Mouse (Mus musculus): ENCODE measurements around the gene Unc5b.
"Not testable (repeated sequence)": the region's sequence is repeated elsewhere in the genome, so short reads cannot be mapped to it uniquely, and the experiment has no call there.

The Unc5b gene

DNA sequence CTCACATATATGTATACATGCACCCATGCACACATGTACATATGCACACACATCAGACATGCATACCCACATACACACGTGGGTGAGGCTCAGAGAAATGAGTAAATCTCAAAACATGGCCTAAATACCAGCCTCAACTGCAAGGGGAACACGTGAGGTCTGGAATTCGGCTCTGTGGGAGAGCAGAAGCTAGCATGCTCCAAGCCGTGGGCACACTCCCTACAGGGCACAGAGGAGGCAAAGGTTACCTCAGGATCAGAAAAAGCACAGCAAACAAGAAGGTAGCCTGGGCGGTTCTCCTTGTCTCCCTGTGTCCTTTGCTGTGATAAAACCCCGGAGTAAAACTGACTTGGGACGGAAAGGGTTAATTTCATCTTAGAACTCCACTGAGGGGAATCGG is 77.4 kb downstream of the Unc5b start:
- no peak for DNase-seq (ENCODE audit: low read depth)

DNA sequence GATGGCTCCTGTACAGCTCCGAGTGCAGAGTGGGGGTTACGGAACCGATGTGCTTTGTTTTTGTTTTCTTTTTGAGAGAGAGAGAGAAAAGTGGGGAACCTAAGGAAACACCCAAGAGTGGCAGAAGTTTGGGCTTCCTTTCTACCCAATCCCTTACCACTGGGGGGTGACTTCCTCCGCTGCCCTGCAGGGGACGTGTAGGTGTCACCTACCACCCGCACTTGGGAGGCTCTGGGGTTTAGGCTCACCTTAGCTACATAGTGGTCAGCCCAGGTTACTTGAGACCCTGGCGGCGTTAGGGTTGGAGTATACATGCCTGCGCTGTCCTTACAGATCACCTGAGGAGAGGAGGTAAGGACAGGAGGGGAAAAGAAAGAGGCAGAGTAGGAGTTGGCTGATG is 78.1 kb downstream of the Unc5b start:
- DNase-seq (ENCODE audit: low read depth): no peak

DNA sequence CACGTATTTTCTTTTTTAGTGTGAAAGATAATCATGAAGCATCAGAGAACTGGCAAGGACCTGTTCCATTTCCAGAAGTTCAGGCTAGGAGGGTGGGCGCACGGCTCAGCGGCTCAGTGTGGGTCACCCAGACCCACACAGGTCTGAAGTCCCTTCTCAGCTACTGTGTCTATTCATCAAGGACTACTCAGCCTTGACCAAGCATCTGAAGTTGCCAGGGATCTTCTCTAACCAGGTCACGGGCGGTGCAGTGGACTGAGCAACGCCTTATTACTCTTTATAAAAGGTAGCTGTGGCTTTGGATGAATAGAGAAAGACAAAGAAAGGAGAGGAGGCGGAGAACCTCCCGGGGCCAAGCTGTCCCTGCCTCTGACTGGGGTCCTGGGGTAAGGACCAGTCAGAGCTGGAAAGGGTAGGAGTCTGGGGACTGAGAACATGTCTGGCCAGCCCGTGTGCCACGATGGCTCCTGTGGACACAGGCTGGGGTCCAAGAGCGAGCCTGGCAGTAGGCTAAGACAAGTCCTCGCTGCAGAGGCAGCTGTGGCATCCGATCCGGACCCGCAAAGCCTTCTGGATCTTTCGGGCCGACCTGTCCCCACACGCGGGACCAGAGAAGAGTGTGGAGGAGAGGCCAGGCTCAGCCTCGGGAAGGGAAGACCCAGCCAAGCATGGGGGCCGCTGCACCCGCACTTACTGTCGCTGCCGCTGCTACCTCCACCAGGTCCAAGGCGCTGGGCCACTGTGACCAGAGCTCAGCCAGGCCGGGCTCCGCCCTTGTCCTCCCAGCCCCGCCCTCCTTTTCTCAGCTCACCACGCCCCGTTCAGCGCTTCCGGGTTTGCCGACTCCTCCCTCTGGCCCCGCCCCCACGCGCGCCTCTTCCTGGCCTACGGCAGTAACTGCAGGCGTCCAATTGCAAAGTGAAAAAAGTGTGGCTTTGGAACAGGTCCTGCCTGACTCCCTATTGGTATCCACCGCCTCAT is 79.1 kb downstream of the Unc5b start, which contains the start of gene Slc29a3:
Slc29a3 (minus strand) TSS at position 755 of the 981 bp plus-strand sequence.
- peak; percentile 99 for DNase-seq (ENCODE audit: low read depth)

DNA sequence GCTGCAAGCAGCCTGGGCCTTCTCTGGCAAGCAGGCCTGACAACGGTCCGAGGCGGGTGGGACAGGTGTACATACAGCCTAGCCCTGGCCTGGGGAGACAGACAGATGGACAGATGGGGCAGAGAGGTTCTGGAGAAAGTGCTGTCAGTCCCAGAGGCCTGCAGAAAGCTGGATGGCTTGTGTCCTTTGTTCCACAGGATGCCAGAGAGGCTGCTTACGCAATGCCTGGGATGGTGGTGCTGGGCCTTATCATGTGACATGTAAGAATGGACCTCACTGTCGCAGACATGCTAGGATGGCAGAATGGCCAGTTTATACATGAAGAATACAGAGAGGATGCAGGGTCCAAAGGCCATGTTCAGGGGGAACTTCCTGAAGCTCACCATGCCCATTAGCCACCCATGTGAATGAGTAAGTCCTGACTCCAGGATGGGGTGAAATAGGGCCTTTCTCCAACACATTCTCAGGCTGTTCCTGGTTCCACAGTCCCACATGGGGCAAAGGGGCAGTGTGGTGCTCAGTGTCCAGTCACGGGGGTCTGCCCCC is 83.6 kb downstream of the Unc5b start:
- DNase-seq (ENCODE audit: low read depth): peak; percentile 46

DNA sequence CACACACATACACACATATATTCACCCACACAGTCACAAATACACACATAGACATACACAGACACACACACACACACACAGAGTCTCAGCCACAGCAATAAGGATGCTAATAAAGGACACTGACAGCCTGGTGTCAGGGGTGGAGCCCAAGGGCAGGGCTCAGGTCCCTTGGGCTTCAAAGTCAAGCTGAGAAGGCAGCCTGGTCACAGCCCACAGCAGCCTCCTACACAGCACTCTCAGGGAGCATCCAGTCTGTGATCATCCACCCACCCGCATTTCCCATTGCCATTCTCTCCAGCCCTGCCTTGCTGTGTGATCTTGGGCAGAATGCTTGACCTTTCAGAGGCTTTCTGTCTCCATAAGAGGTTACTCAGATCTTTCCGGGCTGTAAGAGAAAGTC is 84.9 kb downstream of the Unc5b start:
- no peak for DNase-seq (ENCODE audit: low read depth)

DNA sequence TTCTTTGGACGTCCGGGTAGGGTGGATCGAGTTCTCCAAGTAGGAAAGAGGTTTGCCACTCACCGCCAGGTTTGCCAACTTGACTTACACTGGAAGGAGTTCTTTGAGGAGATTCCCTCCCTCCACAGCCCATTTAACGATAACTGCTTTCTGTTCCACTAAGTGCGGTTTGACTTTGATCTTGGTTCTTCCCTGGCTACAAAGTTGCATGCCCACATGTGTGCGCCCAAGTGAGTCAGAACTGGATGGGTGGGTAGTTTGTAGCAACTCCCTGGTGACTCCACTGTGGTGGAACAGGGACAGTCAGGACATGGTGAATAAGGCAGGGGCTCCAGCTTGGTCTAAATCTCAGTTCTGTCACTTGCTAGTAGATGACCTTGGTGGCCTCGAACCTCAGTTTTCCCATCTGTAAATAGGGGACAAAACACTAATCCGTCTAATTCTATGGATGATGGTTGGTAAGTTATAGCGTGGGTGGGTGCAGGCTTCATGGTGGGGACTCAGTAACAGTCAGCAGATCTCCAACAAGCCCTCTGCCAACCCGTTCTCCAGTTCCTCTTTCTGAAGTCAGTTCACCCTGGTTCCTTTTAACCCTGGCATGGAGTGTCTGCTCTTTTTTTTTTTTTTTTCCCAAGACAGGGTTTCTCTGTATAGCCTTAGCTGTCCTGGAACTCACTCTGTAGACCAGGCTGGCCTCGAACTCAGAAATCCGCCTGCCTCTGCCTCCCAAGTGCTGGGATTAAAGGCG is 86.7 kb downstream of the Unc5b start:
- no peak for DNase-seq (ENCODE audit: low read depth)

DNA sequence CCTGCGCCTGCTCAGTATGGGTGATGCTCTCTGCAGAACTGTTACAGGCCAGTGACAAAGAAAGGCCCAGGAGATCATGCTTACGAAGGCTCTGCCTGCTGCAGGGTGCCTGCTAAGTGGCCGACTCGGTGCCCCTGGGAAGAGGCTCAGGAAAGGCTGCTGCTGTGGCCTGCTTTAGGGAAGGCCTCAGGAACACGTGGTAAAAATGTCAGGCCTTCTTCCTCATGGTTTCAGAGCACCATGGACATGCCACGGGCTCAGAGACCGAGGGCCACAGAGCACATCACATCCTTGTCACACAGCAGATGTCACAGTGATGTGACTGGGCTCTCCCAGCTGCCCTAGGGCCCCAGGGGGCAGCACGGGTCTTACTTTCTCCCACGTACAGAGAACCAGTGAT is 87.7 kb downstream of the Unc5b start:
- DNase-seq (ENCODE audit: low read depth): no peak

DNA sequence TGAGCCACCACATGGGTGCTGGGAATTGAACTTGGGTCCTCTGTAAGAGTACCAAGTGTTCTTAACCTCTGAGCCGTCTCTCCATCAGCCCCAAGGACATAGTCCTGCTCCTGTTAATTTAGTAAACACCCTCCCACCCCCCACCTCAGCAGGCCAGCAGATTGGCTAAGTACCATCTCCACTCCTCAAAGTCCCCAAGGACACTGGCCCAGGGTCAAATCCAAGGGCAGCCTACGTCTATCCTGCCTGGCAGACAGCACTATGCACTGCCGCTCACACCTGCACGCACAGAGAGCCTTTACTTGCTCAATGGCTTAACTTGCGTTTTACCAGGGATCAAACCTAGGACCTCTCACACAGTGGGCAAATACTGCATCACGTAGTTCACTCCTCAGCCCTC is 88.4 kb downstream of the Unc5b start:
- DNase-seq (ENCODE audit: low read depth): no peak

DNA sequence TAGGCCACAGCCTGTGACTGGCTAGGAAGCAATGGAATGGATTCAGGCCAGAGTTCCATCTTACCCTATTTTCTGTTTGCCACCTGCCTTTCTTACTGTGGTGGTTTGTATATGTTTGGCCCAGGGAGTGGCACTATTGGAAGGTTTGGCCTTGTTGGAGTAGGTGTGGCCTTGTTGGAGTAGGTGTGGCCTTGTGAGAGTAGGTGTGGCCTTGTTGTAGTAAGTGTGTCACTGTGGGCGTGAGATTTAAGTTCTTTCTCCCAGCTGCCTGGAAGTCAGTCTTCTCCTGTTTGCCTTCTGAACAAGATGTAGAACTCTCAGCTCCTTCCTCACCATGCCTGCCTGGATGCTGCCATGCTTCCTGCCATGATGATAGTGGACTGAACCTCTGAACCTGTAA is 89.1 kb downstream of the Unc5b start:
- not testable (repeated sequence) for DNase-seq (ENCODE audit: low read depth)

DNA sequence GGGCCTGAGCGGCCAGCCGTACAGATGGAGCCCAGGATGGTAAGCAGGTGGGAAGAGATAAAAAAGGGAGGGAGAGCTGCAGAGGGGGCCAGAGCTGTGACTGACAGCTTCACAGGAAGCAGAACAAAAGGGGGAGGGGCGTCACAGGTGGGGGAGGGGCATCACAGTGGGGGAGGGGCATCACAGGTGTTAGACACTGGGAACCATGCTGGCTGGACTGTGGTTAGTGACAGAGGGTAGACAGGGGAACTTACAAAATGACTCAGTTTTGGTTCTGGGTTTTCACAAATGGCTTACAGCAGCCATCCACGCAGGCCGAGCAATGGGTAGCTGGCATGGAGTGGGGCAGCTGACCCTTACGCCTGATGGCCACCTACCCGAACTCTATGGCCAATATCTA is 89.9 kb downstream of the Unc5b start:
- no peak for DNase-seq (ENCODE audit: low read depth)

DNA sequence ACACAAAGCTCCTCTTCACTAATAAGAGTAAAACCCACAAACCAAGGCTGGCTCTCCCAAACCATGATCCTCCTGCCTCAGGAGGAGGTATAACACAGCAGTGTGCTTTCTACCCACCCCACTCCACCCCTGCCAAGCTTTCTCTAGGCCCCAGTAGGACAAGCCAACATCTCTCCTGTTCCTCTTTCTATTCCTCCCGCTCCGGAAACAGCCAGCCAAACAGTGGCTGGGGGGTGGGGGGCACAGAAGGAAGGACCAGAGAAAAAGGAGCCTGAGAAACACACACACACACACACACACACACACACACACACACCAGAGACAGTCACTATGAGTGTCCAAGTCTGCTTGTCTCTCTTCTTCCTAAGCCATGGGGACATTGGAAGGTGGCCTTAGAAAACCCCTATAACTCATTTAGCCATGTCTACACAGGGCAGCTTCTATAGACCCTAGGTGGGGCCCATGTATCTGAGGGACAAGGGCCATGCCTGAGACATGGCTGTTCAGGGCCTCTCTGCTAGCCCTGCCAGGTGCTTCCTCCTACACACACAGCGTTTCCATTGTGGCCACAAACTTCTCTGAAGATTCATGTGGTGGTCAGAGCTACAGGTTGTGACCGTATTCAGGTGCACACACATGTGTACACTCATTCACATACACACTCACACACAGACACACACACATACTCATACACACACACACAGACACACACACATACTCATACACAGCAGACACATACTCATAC is 91.6 kb downstream of the Unc5b start:
- no peak for DNase-seq (ENCODE audit: low read depth)

DNA sequence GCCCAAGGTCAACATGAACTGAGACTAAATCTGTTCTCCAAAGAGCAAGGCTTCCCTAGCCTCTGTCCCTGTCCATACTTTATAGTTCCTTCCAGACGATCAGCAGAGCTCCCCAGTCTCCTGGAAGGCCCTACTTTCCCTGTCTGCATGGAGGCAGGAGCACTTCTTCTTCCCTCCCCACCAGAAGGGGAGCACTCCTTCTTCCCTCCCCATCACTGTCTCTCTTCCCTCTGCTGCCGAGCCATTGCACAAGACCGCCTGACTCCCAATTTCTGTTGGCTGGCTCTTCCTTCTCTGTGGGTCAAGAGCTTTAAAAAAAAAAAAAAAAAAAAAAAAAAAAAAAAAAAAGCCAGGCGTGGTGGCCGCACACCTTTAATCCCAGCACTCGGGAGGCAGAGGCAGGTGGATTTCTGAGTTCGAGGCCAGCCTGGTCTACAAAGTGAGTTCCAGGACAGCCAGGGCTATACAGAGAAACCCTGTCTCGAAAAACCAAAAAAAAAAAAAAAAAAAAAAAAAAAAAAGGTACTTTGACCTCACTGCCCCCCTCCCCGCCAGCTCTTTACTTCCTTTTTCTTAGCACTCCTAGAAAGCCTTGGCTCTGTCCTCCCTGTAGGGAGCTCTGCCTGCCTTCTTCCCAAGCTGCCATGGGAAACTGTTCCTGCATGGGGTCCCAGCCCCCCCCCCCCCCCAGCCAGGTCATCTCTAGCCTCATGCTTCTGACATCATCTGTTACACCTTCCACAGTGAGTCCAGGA is 93.3 kb downstream of the Unc5b start:
- DNase-seq (ENCODE audit: low read depth): no peak

DNA sequence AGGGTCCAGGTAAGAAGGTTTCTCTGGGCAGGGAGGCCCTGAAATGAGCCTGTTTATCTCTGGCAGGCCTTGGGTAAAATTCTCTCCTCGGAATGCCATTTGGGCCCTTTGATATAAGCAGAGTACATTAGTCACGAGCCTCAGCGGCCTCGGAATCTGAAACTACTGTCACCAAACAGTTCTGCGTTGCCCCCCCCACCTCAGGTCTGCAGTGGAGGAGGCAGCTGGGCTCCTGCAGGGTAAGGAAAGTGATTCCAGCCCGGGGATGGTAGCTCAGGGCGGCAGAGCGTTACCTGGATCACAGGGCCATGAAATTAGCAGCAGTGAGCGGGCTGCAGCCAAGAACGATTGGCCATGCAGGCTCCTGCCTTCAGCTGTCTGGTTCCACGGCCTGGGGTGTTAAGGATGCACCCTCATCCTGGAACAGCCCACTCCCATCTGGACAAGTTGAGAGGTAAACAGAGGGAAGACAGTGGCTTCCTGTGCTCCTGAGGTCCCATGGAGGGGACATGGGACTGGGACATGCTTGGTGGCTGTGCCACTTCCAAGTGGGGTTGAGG is 94.1 kb downstream of the Unc5b start:
- no peak for DNase-seq (ENCODE audit: low read depth)

DNA sequence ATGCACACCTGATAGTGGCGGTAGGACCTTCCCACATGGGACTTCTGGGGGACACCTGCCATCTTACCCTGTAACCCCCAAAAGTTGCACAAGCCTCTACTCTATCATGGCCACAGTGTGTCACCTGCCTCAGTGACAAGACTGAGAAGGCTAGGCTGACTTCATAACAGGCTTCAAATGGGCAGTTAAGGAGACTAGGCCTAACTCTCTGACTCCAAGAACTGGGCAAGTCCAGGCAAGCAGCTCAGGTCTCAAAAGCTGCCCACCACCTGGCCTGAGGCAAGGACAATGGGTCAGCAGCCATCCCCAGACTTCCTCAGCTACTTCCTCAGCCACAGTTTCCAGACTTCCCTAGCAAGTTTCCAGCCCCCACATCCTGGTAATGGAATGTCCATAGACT is 95.6 kb downstream of the Unc5b start:
- no peak for DNase-seq (ENCODE audit: low read depth)

DNA sequence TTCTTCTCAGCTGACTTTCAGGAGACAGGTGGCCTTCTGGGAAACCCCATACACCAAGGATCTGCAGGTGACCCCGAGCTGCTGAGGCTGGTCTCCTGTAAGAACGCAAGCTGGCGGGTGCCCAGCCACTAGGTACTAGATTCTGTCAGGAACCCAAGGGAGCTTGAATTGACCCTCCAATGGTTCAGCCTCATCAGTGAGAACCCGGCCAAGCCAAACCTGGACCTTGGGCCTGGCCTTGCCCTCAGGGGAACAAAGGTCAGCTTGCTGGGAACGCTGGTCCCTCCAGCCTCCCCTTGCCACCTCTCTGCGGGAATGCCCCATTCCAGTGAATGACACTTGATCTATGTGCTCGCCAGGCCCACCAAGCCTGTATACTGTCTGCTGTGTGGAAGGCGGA is 97.9 kb downstream of the Unc5b start:
- DNase-seq (ENCODE audit: low read depth): no peak

DNA sequence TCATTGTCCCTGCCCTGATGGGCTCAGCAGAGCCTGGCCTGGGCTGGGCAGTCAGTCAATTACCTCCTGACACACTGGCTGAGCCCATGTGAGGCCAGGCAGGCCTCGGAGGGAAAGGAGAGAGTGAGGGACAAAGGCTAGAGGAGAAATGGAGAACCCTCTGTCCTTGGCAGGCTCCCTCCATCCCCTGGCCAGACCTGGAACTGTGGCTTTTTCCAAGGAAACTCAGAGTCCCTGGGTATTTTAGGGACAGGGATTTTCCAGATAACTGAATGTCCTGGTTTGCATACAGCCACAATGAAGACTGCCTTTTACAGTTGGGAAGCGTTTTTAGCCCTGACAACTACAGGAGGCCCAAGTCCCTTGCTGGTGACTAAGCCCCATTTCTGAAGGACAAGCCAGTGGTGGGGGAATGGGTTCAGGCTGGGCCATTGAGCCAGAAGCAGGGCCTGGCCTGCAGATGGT is 99.0 kb downstream of the Unc5b start:
- no peak for DNase-seq (ENCODE audit: low read depth)

DNA sequence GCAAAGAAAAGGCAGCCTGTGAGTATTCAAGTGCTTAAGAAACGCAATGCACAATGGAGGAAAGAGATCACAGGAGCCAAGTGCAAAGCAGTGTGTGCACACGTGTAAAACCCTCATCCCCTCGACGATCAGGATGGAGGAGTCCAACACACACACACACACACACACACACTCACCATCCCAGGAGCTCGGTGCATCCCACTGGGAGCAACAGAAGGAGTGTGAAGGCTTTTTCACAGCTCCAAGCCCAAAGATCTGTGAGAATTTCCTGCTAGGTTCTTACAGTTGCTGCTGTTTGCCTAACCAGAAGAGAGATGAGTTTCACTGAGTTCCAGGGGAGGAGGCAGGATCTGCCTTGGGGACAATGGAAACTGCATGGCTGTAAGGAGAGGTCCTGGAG is 99.6 kb downstream of the Unc5b start:
- no peak for DNase-seq (ENCODE audit: low read depth)

DNA sequence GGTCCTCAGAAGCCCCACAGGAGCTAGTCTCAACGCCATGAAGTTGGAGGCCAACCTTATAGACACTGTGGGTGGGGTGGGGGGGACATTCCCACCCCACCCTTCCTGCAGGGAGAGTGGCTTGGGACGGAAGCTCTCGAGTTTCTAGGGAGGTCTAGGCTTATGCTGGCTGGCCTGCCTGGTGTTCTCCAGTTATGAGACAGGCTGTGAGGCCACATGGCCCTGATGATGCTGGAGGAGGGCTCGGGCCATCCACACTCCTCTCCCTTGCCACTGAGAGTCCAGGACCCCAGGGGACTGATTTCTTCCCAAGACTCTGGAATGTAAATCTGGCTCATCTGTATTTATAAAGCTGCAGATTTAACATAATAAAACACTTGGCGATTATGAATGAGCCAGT is 104.1 kb downstream of the Unc5b start:
- DNase-seq (ENCODE audit: low read depth): no peak

DNA sequence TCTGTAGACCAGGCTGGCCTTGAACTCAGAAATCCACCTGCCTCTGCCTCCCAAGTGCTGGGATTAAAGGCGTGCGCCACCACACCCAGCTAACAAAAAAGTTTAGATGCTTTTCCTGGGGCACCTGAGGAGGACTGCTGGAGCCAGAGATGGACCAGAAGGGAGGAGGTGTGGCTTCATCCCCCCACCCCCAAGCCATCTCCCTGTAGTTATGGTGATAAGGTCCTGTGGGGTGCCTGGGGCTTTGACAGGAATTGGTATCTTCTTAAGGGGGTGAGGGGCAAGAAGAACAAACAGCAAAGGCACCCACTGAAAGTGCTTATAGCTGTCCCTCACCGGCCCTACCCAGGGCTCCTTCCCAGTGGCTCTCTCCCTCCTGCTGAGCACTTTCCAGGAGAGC is 104.5 kb downstream of the Unc5b start:
- no peak for DNase-seq (ENCODE audit: low read depth)

DNA sequence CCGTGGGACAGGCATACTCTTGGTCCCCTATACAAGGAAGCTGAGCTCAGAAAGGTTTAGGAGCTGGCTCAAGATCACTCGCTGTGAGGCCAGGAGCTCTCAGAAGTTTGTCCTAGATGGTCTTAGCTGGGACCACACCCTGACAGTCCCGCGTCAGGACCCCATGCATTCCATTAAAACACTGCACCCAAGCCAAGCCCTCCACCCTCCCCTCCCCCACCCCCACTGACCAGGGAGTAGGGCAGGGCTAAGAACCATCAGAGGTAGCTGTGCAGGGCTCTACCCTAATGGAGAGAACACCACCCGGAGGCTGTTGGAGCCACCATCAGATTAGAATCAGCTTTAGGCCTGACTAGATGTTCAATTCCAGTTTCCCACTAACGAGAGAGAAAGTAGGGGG is 106.9 kb downstream of the Unc5b start:
- no peak for DNase-seq (ENCODE audit: low read depth)

DNA sequence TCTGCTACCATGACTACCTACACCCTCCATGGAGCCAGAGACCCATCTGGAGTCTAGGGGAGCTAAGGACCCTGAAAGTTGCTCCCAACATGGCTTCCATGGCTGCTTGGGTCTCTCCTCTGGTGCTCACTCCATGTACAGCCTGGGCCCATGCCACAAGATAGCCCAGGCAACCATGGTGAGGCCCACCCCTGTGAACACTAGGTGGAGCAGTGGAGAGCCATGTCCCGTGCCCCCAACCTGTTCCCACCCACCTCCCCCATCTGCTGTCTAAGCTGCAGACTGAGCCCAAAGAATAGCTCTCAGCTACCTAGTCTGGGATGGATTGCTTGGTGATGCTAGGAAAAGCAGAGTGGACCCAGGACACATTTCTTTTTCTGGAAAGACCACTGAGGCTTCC is 108.0 kb downstream of the Unc5b start:
- DNase-seq (ENCODE audit: low read depth): no peak

Data from NIH3T3 (cell line).